Mouse (Mus musculus) leukemia stem cell, adult 10-12 weeks (primary cell): Measurements from ENCODE around the gene Qrich2. TPM values are rescaled to one million over a fixed set of nuclear protein-coding genes. Genes with fewer than 3 reads are reported as not detected.

Source experiments
- polyA plus RNA-seq: library from polyadenylated mRNA; stranded (reverse); fragments of >175 nt; gene quantifications from 2 replicates; pipeline ENCODE4 v1.2.3, GENCODE M21; 2012; ENCODE audit warnings: low replicate concordance

Qrich2 gene
- polyA plus RNA-seq: 0.03 TPM in 1 of 2 replicates, not detected in the other

DNA sequence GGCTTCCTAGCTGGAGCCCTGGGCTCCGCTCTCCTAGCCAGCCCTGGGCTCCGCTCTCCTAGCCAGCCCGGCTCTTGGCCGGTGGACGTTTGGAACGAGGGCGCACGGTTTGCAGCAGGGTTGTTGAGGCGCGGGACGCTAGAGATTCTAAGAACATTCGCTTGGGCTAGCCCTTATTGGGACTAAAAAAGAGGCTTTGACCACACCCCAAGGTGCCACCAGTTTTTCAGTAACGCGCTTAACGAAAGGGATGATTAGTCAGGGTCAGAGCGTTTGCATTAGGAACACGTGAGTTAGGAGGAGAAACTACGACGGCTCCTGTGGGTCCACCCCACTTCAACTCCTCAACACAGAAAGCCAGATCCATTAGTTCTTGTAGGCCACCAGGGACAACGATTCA, at the start of gene Qrich2:
Gene Qrich2 (minus strand): TSS at position 101 of the 400 bp plus-strand sequence.

DNA sequence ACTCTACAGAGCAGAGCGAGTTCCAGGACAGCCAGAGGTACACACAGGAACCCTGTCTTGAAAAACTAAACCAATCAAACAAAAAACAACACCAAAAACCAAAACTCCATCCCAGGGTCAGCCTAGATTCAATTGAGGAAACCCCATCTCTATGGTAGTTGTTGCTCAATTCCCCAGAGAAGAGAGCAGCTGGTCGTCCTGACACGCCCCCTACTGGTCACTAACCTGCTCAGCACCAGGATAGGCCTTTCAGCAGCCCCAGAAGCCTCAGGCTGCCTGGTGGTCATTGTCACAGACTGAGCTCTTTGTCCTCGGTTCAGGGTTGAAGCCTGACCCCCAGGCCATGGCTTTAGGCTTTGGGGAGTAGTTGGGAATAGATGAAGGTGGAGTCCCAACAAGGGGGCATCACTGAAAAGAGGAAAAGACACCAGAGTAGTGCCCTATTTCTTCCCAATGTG, 27.8 kb upstream of the Qrich2 start, which contains the start of gene Prpsap1:
Gene Prpsap1 (minus strand): TSS at position 408 of the 458 bp plus-strand sequence.

DNA sequence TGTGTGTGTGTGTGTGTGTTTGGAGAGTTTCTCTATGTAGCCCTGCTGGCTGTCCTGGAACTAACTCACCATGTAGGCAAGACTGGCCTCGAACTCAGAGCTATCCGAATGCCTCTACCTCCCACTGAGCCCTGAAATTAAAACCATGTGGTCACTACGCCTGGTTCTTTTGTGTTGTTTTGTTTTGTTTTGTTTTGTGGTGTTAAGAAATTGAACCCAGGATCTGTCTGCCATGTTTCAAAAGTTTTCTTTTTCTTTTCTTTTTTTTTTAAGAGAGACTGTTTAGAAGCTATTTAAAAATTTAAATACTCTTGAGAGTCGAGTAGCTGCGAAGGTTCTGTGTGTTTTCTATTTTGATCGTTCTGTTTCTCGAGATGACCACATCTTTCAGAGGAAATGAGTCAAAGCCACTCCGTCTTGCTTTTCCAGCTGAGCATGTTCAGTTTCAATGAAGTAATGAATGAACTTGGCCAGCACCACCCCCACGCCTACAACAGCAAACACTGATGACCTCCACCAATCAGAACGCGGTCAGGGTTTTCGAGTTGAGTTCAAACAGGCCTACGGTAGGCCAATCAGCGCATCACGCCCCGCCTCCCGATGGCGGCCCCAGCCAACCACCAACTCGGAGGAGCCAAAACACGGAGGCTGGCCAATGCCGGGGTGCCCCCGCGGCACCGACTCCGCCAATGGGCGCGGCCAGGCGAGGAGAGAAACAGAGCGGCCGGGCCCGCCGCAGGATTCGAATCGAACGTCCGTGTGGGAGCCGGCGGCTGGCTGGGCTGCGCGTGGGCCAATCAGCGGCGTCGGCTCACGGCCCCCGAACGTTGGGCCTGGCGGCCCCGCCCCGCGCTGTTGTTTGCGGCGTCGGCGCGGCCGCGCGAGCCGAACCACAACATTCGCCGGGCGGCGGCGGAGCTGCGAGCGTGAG, 32.4 kb downstream of the Qrich2 start, which contains the start of gene Ubald2:
Gene Ubald2 (plus strand): TSS at position 739 of the 931 bp plus-strand sequence.

DNA sequence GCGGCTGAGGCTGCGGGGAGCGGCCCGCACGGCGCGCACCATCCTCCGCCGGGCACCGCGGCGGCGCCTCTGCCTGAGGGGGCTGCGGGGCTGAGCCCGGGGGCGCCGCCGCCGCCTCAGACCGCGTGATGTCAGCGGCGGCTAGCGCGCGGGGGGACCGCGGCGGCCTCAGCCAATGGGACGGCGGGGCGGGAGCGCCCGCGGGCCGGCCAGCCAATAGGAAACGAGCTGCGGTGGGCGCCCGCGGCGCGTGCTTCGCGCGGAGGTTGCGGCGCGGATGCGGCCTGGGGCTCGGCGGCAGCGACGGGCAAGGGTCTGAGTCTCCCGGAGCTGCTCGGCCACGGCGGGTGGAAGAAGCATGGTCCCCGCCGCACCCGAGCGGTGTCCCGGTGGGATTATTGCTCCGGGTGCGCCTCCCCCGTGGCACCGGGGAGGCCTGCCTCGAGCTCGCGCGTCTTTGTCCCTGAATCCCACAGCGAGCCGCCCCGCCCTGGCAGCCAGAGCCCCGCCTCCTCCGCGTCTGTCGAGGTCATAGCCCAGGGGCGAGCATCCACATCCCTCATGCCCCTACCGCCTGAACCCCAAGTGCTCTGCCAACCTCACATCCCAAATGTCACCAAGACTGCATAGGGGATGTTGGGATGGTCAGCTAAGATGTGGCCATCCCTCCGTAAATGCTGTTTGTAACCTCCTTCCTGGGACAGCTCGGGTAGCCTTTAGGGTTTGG, 53.0 kb downstream of the Qrich2 start, which contains the start of gene Rnf157:
Gene Rnf157 (minus strand): TSS at position 129 of the 727 bp plus-strand sequence.

Other genes starting within 250 kb of the Qrich2 start
- 0.20 TPM in 2 replicates for gene Evpl, start 228.2 kb downstream of the Qrich2 start, polyA plus RNA-seq
- 12.1 and 13.2 TPM in 2 replicates for gene Srp68, start 192.0 kb downstream of the Qrich2 start, polyA plus RNA-seq
- 0.21 TPM in 1 of 2 replicates, not detected in the other for gene Galr2, start 185.3 kb downstream of the Qrich2 start, polyA plus RNA-seq
- 9.0 and 12.8 TPM in 2 replicates for gene Exoc7, start 159.0 kb downstream of the Qrich2 start, polyA plus RNA-seq
- gene Foxj1, start 130.8 kb downstream of the Qrich2 start, polyA plus RNA-seq: 0.59 TPM in 1 of 2 replicates, not detected in the other
- 3.8 and 6.9 TPM in 2 replicates for gene Rnf157, start 53.2 kb downstream of the Qrich2 start, polyA plus RNA-seq
- gene Ubald2, start 32.1 kb downstream of the Qrich2 start, polyA plus RNA-seq: 367 and 1,263 TPM in 2 replicates
- 97.3 and 125 TPM in 2 replicates for gene Prpsap1, start 28.0 kb upstream of the Qrich2 start, polyA plus RNA-seq
- 366 and 395 TPM in 2 replicates for gene Sphk1, start 64.7 kb upstream of the Qrich2 start, polyA plus RNA-seq
- gene Ube2o, start 115.2 kb upstream of the Qrich2 start, polyA plus RNA-seq: 65.0 and 89.5 TPM in 2 replicates
- gene Aanat, start 120.2 kb upstream of the Qrich2 start, polyA plus RNA-seq: 0.13 TPM in 1 of 2 replicates, not detected in the other
- 62.6 and 75.2 TPM in 2 replicates for gene Rhbdf2, start 160.8 kb upstream of the Qrich2 start, polyA plus RNA-seq
- not detected in 2 replicates for gene Prcd, start 187.3 kb upstream of the Qrich2 start, polyA plus RNA-seq
- gene Cygb, start 188.1 kb upstream of the Qrich2 start, polyA plus RNA-seq: 0.69 and 0.93 TPM in 2 replicates